Mouse (Mus musculus): ENCODE results near the gene Dock9.

Gene Dock9

DNA sequence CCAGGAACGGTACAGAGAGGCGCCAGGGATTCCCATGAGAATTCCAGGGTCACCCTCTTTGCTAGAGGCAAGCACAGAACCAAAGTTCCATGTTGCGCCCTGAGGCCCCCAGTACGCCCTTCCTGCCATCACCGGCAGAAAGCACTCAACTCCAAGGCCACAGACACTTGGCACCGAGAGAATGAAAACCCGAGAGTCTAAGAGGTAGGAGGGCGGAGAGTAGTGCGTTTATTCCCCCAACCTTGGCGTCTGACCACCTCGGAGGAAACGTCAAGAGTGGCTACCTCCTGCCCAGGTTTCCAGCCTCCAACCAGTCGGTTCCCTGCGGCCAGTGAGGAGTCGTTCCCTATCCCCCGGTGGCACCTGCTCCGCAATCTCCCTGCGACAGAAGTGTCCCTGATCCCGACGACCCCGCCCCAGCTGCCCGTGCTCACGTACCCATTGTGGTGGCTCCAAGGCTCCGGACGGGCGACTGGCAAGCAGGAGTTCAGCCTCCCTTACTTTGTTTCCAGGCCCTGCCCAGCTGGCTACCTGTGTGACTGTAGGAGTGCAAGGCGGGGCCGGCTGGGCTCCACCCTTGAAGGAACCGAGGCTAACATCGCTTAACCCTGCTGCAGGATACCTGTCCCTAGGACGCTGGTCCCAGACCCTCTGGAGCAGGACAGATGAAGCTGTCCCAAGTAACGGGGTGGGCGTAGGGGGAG, 292.7 kb downstream of the Dock9 start, which contains the start of gene Slc15a1:
Gene Slc15a1, minus strand, starts transcription at position 472 of the 704 bp plus-strand sequence.
- peak in 1 of 2 experiments; percentile 25 for DNase-seq

- DNase-seq = no peak
These were observed 297.1 kb downstream of the Dock9 start for GRCm38 (mm10) chr14:121500577-121500976.

GRCm38 (mm10) chr14:121499769-121500168, 297.9 kb downstream of the Dock9 start:
- DNase-seq = no peak

DNA sequence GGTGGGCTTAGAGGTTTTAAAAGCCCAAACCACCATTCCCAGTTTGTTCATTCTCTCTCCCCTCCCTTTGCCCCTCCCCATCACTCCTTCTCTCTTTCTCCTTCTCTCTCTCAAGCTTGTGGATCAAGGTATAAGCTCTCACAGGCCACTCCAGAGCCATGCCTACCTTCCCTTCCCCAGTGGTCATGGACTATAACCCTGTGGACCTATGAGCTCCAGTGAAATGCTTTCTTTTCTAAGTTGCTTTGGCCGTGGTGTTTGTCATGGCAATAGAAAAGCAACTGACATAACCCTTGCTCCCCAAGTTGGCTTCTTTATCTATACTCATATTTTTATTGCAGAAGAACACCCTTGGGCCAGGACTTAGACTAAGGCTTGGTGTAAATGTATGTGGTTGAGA, 299.8 kb downstream of the Dock9 start:
- DNase-seq = no peak

DNA sequence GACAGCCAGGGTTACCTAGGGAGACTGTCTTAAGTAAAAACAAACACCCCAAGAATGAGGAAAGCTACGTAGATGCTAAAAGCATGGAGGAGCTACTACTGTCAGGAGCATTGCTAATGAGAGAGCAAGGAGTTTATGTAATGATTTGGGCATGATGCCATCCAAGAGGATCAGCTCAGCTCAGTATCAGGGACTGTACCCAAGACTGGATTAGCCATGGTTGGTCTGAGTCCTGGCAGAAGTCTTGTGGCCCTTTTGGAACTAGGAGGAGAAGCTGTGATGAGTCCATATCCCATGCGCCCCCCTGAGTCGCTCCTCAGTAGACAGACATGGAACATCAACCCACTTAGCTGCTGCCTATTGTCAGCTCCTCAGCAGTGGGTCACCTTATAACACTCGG, 301.9 kb downstream of the Dock9 start:
- DNase-seq = no peak

DNA sequence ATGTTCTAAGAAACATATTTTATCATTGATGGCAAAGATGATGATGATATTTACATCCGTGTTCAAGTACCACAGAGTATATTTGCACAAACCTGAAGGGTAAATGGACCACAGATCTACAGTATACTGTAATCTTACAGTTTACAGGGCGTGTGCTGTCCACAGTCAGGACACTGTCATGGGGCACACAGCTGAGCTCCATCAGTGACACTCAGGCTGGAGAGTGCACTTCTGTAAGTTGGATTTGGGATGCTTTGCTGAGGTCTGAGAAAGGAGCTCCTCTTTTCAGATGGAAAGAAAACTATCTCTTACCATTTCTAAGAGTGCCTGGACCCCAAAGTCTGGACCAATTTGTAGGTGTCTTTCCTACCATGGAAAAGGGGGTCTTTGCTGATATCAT, 302.5 kb downstream of the Dock9 start:
- DNase-seq = no peak

- DNase-seq = no peak
These were observed 303.4 kb downstream of the Dock9 start for GRCm38 (mm10) chr14:121494238-121494637.

DNA sequence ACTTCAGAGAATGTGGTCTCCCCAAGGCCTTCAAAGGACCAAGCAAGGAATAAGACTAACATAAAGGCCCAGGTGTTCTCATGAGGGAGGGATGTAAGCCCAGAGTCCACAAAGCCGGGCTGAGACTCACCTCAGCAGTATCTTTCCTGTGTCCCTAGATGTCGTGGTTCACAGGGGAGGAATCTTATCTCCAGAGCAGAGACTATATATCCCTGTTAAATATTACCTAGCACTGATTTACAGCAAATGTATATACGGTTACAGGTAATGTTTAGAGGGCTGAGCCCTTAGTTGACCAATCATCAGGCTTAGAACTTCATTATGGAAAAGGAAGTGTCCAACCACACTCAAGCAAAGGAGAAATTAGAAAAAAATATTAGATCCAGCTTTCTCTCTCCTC, 303.9 kb downstream of the Dock9 start:
- DNase-seq = no peak

GRCm38 (mm10) chr14:121492328-121492727, 305.3 kb downstream of the Dock9 start:
- peak; percentile 34 to 52 for DNase-seq
